Mouse (Mus musculus) heart, adult 11 months (tissue): ENCODE data around the gene Ptprg.
A peak's percentile ranks its signal among the peaks of the same experiment; 100 is the strongest.
"Not testable (repeated sequence)": the region's sequence is repeated elsewhere in the genome, so short reads cannot be mapped to it uniquely, and the experiment has no call there.

Experiments
- DNase-seq: peaks from one replicate; pipeline ENCODE4 v3.0.0; 2022

The Ptprg gene

GRCm38 (mm10) chr14:12284141-12284912, 731.0 kb downstream of the Ptprg start, which contains the start of gene 3830406C13Rik:
Gene 3830406C13Rik, plus strand, starts transcription at chr14:12284173.
- DNase-seq, result peak; percentile 98

- not testable (repeated sequence) for DNase-seq
Observed at GRCm38 (mm10) chr14:12289747-12290146, 736.4 kb downstream of the Ptprg start.
